Mouse (Mus musculus) cerebellum, adult 2 months (tissue): ENCODE results near the gene Tango6.

Source experiments
- CTCF ChIP-seq: fragments of 200-500 bp; IDR thresholded peaks from 2 replicates; pipeline ENCODE4 v1.5.1; 2011; ENCODE audit warnings: low read depth, mild to moderate bottlenecking, control low read depth, low read length, moderate library complexity, borderline replicate concordance; ENCODE audit not compliant: insufficient read depth
- POLR2A ChIP-seq: fragments of 200-500 bp; IDR thresholded peaks from 2 replicates; pipeline ENCODE4 v1.6.1; 2011; ENCODE audit warnings: low read length, control low read depth, borderline replicate concordance; ENCODE audit not compliant: insufficient read depth

DNA sequence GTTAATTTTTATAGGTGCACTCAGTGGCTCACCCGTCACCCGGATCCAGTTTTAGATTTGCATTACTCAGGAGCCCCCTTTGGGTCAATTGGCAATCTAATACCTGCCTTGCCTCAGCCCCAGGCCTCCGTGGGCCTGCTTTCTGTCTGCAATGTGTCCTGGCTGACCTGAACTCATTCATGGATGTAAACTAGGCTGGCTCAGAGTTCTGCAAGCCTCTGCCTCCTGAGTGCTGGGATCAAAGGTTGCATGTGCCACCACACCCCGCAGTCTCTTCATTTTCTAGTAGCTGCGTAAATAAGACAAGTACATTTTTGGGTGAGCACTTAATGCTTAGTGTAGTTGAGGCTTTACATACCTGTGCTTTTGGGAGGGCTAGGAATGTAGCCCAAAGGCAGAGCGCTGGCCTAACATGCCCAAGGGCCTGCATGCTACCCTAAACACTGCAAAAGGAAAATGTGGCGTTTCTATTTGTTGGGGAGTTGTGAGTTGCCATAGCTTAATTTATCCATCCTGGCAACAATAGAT lies 44.0 kb upstream of the Tango6 start:
- no peak for TF ChIP-seq CTCF
- TF ChIP-seq POLR2A, result no peak
